Mouse (Mus musculus): Measurements from ENCODE around the gene Slc35f3. TPM values are rescaled to one million over a fixed set of nuclear protein-coding genes. Genes with fewer than 3 reads are reported as not detected.
A peak's percentile ranks its signal among the peaks of the same experiment; 100 is the strongest.

The Slc35f3 gene
- 0.84 and 1.2 TPM in 2 replicates for polyA plus RNA-seq (2015; fragmentation: Nextera tagmentation; extraction: Ambion mirVana)

- Histone ChIP-seq H3K4me2 (replicated peaks) (peak within 1 kb of the TSS; percentile 97), H3K9ac (replicated peaks) (peak within 1 kb of the TSS; percentile 53), H3K9me3 (no peaks in the 10 kb centered on the region), H3K27me3 (peaks cover 11% of the 10 kb centered on the region), H3K4me3 (peak within 1 kb of the TSS; percentile 58), H3K27ac (replicated peaks) (no peak within 1 kb of the TSS), H3K36me3 (no peaks in the 10 kb centered on the region), H3K4me1 (peaks cover 7% of the 10 kb centered on the region; the same call in 1 of the 2 replicates)
- under 1% methylated on average over 71 of the region's 72 CpGs for WGBS
- peak; percentile 79 for ATAC-seq (replicated peaks)
Measured at GRCm38 (mm10) chr8:126298296-126299093, at the start of gene Slc35f3. Gene Slc35f3, plus strand, starts transcription at chr8:126298558.

GRCm38 (mm10) chr8:126250486-126250885 is 47.9 kb upstream of the Slc35f3 start:
- 87% methylated on average over 4 of the region's 4 CpGs for WGBS
- no peak overlapping the region for H3K4me3 ChIP-seq

GRCm38 (mm10) chr8:126256585-126257391 is 41.6 kb upstream of the Slc35f3 start:
- Histone ChIP-seq H3K9ac (replicated peaks) (no peak overlapping the region), H3K4me2 (replicated peaks) (no peak overlapping the region), H3K9me3 (no peaks in the 10 kb centered on the region), H3K27me3 (no peaks in the 10 kb centered on the region), H3K27ac (replicated peaks) (no peak overlapping the region), H3K4me3 (no peak overlapping the region), H3K4me1 (peaks cover 10% of the 10 kb centered on the region; the same call in 1 of the 2 replicates), H3K36me3 (no peaks in the 10 kb centered on the region)
- no peak for ATAC-seq (replicated peaks)
- WGBS: 15% methylated on average over 9 of the region's 9 CpGs

More at GRCm38 (mm10) chr8:126250486-126250885, 47.9 kb upstream of the Slc35f3 start:
- Histone ChIP-seq H3K36me3 (no peaks in the 10 kb centered on the region), H3K9me3 (no peaks in the 10 kb centered on the region), H3K4me1 (no peaks in the 10 kb centered on the region), H3K27me3 (no peaks in the 10 kb centered on the region), H3K9ac (replicated peaks) (no peak overlapping the region), H3K27ac (replicated peaks) (no peak overlapping the region), H3K4me2 (replicated peaks) (no peak overlapping the region)
- ATAC-seq (replicated peaks): no peak

- Histone ChIP-seq H3K9me3 (no peaks in the 10 kb centered on the region), H3K4me3 (no peak overlapping the region), H3K4me2 (replicated peaks) (no peak overlapping the region), H3K27ac (replicated peaks) (no peak overlapping the region), H3K9ac (replicated peaks) (no peak overlapping the region), H3K36me3 (no peaks in the 10 kb centered on the region), H3K4me1 (peaks cover 10% of the 10 kb centered on the region; the same call in 1 of the 2 replicates), H3K27me3 (no peaks in the 10 kb centered on the region)
- ATAC-seq (replicated peaks): no peak
- WGBS: 42% methylated on average over 8 of the region's 8 CpGs
Measured at GRCm38 (mm10) chr8:126257392-126257681, 41.0 kb upstream of the Slc35f3 start.

- no peak overlapping the region for H3K9ac ChIP-seq (replicated peaks)
- peak overlapping the region; percentile 24 for H3K4me3 ChIP-seq
- no peaks in the 10 kb centered on the region for H3K27me3 ChIP-seq
- H3K4me2 ChIP-seq (replicated peaks): peak overlapping the region; percentile 42
- no peak overlapping the region for H3K27ac ChIP-seq (replicated peaks)
- H3K4me1 ChIP-seq: peaks cover 10% of the 10 kb centered on the region; the same call in 1 of the 2 replicates
- no peaks in the 10 kb centered on the region for H3K36me3 ChIP-seq
- WGBS: 4% methylated on average over 15 of the region's 15 CpGs
- H3K9me3 ChIP-seq: no peaks in the 10 kb centered on the region
- ATAC-seq (replicated peaks): peak; percentile 79
Measured at GRCm38 (mm10) chr8:126258175-126258781, 40.1 kb upstream of the Slc35f3 start.

GRCm38 (mm10) chr8:126265186-126265585 is 33.2 kb upstream of the Slc35f3 start:
- Histone ChIP-seq H3K9ac (replicated peaks) (no peak overlapping the region), H3K4me2 (replicated peaks) (no peak overlapping the region), H3K27me3 (no peaks in the 10 kb centered on the region), H3K36me3 (no peaks in the 10 kb centered on the region), H3K9me3 (no peaks in the 10 kb centered on the region), H3K4me1 (no peaks in the 10 kb centered on the region), H3K4me3 (no peak overlapping the region), H3K27ac (replicated peaks) (no peak overlapping the region)
- WGBS: 70% methylated on average over 1 of the region's 1 CpGs
- no peak for ATAC-seq (replicated peaks)

GRCm38 (mm10) chr8:126267118-126267517 is 31.2 kb upstream of the Slc35f3 start:
- Histone ChIP-seq H3K27me3 (no peaks in the 10 kb centered on the region), H3K4me2 (replicated peaks) (no peak overlapping the region), H3K9me3 (no peaks in the 10 kb centered on the region), H3K4me3 (no peak overlapping the region), H3K36me3 (no peaks in the 10 kb centered on the region), H3K9ac (replicated peaks) (no peak overlapping the region), H3K4me1 (no peaks in the 10 kb centered on the region), H3K27ac (replicated peaks) (no peak overlapping the region)
- WGBS: 38% methylated on average over 8 of the region's 8 CpGs
- ATAC-seq (replicated peaks): no peak

- H3K36me3 ChIP-seq: no peaks in the 10 kb centered on the region
- no peak for ATAC-seq (replicated peaks)
- H3K4me2 ChIP-seq (replicated peaks): no peak overlapping the region
- no peaks in the 10 kb centered on the region for H3K9me3 ChIP-seq
- H3K4me1 ChIP-seq: no peaks in the 10 kb centered on the region
- 64% methylated on average over 6 of the region's 6 CpGs for WGBS
- no peak overlapping the region for H3K9ac ChIP-seq (replicated peaks)
- no peak overlapping the region for H3K4me3 ChIP-seq
- H3K27ac ChIP-seq (replicated peaks): no peak overlapping the region
- H3K27me3 ChIP-seq: no peaks in the 10 kb centered on the region
Measured at GRCm38 (mm10) chr8:126269733-126270132, 28.6 kb upstream of the Slc35f3 start.

- no peaks in the 10 kb centered on the region for H3K4me1 ChIP-seq
- no peak overlapping the region for H3K27ac ChIP-seq (replicated peaks)
- no peak for ATAC-seq (replicated peaks)
- H3K4me3 ChIP-seq: no peak overlapping the region
- no peaks in the 10 kb centered on the region for H3K36me3 ChIP-seq
- no peaks in the 10 kb centered on the region for H3K27me3 ChIP-seq
- no peak overlapping the region for H3K9ac ChIP-seq (replicated peaks)
- 98% methylated on average over 2 of the region's 2 CpGs for WGBS
- no peak overlapping the region for H3K4me2 ChIP-seq (replicated peaks)
- no peaks in the 10 kb centered on the region for H3K9me3 ChIP-seq
Measured at GRCm38 (mm10) chr8:126272445-126272844, 25.9 kb upstream of the Slc35f3 start.

GRCm38 (mm10) chr8:126273066-126273465 is 25.3 kb upstream of the Slc35f3 start:
- no peak overlapping the region for H3K27ac ChIP-seq (replicated peaks)
- no peaks in the 10 kb centered on the region for H3K27me3 ChIP-seq
- H3K36me3 ChIP-seq: no peaks in the 10 kb centered on the region
- no peaks in the 10 kb centered on the region for H3K4me1 ChIP-seq
- H3K4me2 ChIP-seq (replicated peaks): no peak overlapping the region
- H3K9me3 ChIP-seq: no peaks in the 10 kb centered on the region
- ATAC-seq (replicated peaks): no peak
- H3K4me3 ChIP-seq: no peak overlapping the region
- H3K9ac ChIP-seq (replicated peaks): no peak overlapping the region
- WGBS: 54% methylated on average over 4 of the region's 4 CpGs

GRCm38 (mm10) chr8:126274866-126275360 is 23.4 kb upstream of the Slc35f3 start:
- Histone ChIP-seq H3K27ac (replicated peaks) (no peak overlapping the region), H3K9ac (replicated peaks) (no peak overlapping the region), H3K27me3 (no peaks in the 10 kb centered on the region), H3K4me1 (no peaks in the 10 kb centered on the region), H3K4me3 (no peak overlapping the region), H3K9me3 (no peaks in the 10 kb centered on the region), H3K4me2 (replicated peaks) (no peak overlapping the region), H3K36me3 (no peaks in the 10 kb centered on the region)
- no peak for ATAC-seq (replicated peaks)
- WGBS: 69% methylated on average over 4 of the region's 4 CpGs

- 74% methylated on average over 4 of the region's 4 CpGs for WGBS
- no peak for ATAC-seq (replicated peaks)
Measured at GRCm38 (mm10) chr8:126275886-126276285, 22.5 kb upstream of the Slc35f3 start.

More at GRCm38 (mm10) chr8:126275886-126276285, 22.5 kb upstream of the Slc35f3 start:
- Histone ChIP-seq H3K4me1 (no peaks in the 10 kb centered on the region), H3K4me3 (no peak overlapping the region), H3K36me3 (no peaks in the 10 kb centered on the region), H3K9ac (replicated peaks) (no peak overlapping the region), H3K27me3 (no peaks in the 10 kb centered on the region), H3K27ac (replicated peaks) (no peak overlapping the region), H3K4me2 (replicated peaks) (no peak overlapping the region), H3K9me3 (no peaks in the 10 kb centered on the region)

Data from forebrain, embryonic 15.5 days (tissue).